Mouse (Mus musculus) E14TG2a.4 (cell line): ENCODE measurements around the gene Zbed4.
"Not testable (repeated sequence)": the region's sequence is repeated elsewhere in the genome, so short reads cannot be mapped to it uniquely, and the experiment has no call there.

Experiments
- H3K27me3 ChIP-seq: 2 replicates; pipeline ENCODE4 v1.6.1; 2014; ENCODE audit warnings: low read length, control low read depth; ENCODE audit not compliant: insufficient read depth
- H3K36me3 ChIP-seq: 2 replicates; pipeline ENCODE4 v1.6.1; 2014; ENCODE audit warnings: low read length, control low read depth; ENCODE audit not compliant: insufficient read depth
- H3K4me1 ChIP-seq: replicated peaks from 2 replicates; pipeline ENCODE4 v1.6.1; 2014; ENCODE audit warnings: low read depth, low read length, control low read depth
- H3K4me3 ChIP-seq: replicated peaks from 2 replicates; pipeline ENCODE4 v1.5.1; 2014; ENCODE audit warnings: mild to moderate bottlenecking, low read length
- H3K9me3 ChIP-seq: 2 replicates; pipeline ENCODE4 v1.6.1; 2014; ENCODE audit warnings: low read length, control low read depth
- CTCF ChIP-seq: conservative IDR thresholded peaks from 2 replicates; pipeline ENCODE4 v1.5.1; 2014; ENCODE audit warnings: low read length
- NANOG ChIP-seq: IDR thresholded peaks from 2 replicates; pipeline ENCODE4 v1.6.1; 2014; ENCODE audit warnings: borderline replicate concordance, low read length, mixed read lengths
- POU5F1 ChIP-seq: IDR thresholded peaks from 2 replicates; pipeline ENCODE4 v1.6.1; 2014; ENCODE audit warnings: low read length, borderline replicate concordance

The Zbed4 gene

GRCm38 (mm10) chr15:88810369-88810768 lies 58.9 kb downstream of the Zbed4 start:
- H3K4me1 ChIP-seq: peaks cover 13% of the 10 kb centered on the region
- peaks cover 77% of the 10 kb centered on the region for H3K36me3 ChIP-seq
- no peaks in the 10 kb centered on the region for H3K27me3 ChIP-seq
- no peak for TF ChIP-seq CTCF
- TF ChIP-seq POU5F1: no peak
- no peak for TF ChIP-seq NANOG
- H3K4me3 ChIP-seq: no peak overlapping the region
- H3K9me3 ChIP-seq: no peaks in the 10 kb centered on the region

DNA sequence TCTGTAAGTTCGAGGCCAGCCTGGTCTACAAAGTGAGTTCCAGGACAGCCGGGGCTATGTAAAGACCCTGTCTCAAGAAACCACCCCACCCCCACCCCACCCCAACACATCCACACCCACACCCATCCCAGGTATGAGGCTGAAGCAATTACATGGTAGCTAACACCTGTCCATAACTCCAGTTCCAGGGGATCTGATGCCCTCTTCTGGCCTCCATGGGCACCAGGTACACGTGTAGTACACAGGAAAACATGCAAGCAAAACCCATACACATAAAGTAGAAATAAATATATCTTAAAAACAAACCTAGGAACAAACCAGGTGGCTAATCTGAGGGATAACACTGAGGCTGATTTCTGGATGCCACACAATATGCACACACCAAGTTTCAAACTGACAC lies 61.8 kb downstream of the Zbed4 start:
- Histone ChIP-seq H3K9me3 (no peaks in the 10 kb centered on the region), H3K36me3 (peaks cover 83% of the 10 kb centered on the region), H3K4me3 (no peak overlapping the region), H3K27me3 (no peaks in the 10 kb centered on the region), H3K4me1 (peaks cover 18% of the 10 kb centered on the region)
- no peak for TF ChIP-seq NANOG

- H3K27me3 ChIP-seq, H3K9me3 ChIP-seq, H3K4me3 ChIP-seq: not testable (repeated sequence)
- H3K36me3 ChIP-seq: peaks cover 81% of the 10 kb centered on the region
- H3K4me1 ChIP-seq: peaks cover 16% of the 10 kb centered on the region
These were observed 62.4 kb downstream of the Zbed4 start for GRCm38 (mm10) chr15:88813873-88814272.

DNA sequence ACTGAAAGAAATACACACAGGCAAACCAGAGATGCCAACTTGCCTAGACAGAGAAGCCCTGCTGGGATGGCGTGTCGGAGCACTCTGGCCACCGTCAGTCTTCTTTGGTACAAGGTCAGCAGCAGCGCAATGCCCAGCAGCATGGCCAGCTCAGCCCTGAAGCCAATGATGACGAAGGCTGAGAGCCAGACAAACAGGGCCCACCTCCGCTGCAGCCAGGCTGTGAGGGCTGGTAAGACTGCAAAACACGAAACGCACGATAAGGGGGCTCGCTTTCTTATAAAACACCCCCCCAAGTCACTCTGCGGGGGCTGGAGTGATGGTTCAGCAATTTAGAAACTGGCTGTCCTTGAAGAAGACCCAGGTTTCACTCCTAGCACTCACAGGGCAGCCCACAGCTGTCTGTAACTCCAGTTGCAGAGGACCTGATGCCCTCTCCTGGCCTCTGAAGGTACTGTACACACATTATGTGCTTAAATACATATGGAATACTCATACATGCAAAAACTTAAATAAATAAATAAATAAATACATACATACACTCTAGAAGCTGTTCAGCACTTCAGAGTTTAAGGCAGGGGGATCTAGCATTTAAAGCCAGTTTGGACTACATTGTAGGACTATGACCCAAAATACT lies 63.1 kb downstream of the Zbed4 start:
- Histone ChIP-seq H3K36me3 (peaks cover 75% of the 10 kb centered on the region), H3K27me3 (no peaks in the 10 kb centered on the region), H3K9me3 (no peaks in the 10 kb centered on the region), H3K4me3 (no peak overlapping the region), H3K4me1 (peaks cover 13% of the 10 kb centered on the region)
- no peak for TF ChIP-seq NANOG
- no peak for TF ChIP-seq POU5F1
- peak; percentile 57 for TF ChIP-seq CTCF

DNA sequence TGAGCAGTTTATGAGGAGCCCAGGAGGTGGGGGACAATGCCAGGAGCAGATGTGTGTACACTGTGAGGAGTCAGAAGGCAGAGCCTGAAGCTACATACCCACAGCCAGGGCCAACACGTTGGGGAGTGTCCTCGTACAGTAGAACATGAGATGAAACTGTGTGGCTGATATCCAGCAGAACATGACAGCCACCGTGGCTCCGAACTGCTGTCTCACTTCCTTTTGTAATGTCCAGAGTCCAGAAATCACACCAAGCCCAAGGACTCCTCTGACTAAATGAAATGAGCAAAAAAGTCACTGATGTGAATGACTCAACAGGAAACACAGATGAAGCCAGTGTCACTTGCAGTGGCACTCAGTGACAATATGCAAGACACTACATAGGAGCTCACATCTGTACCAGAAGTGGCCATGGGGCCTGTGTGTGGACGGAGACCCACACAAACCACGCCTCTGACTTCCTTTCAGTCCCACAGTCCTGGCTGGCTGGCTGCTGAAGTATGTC lies 63.8 kb downstream of the Zbed4 start:
- peaks cover 17% of the 10 kb centered on the region for H3K4me1 ChIP-seq
- TF ChIP-seq POU5F1: no peak
- no peak for TF ChIP-seq NANOG
- no peak for TF ChIP-seq CTCF
- H3K36me3 ChIP-seq: peaks cover 69% of the 10 kb centered on the region
- no peak overlapping the region for H3K4me3 ChIP-seq
- H3K9me3 ChIP-seq: no peaks in the 10 kb centered on the region
- no peaks in the 10 kb centered on the region for H3K27me3 ChIP-seq

- Histone ChIP-seq H3K36me3 (peaks cover 68% of the 10 kb centered on the region), H3K4me1 (peaks cover 40% of the 10 kb centered on the region), H3K9me3 (no peaks in the 10 kb centered on the region), H3K27me3 (no peaks in the 10 kb centered on the region), H3K4me3 (peak within 1 kb of the TSS; percentile 97)
- no peak for TF ChIP-seq CTCF
- 0 out of 2 replicates have a peak, but pooled peaks have one; percentile 24 for TF ChIP-seq NANOG
These were observed 67.8 kb downstream of the Zbed4 start, which contains the start of the genes Alg12 and Creld2 for GRCm38 (mm10) chr15:88819026-88819905. TSS of gene Alg12 (minus strand) at chr15:88819318. TSS of gene Creld2 (plus strand) at chr15:88819646.

- Histone ChIP-seq H3K36me3 (peaks cover 69% of the 10 kb centered on the region), H3K27me3 (no peaks in the 10 kb centered on the region), H3K4me1 (peaks cover 40% of the 10 kb centered on the region), H3K4me3 (peak overlapping the region; percentile 97), H3K9me3 (no peaks in the 10 kb centered on the region)
- TF ChIP-seq NANOG: no peak
- TF ChIP-seq CTCF: no peak
- no peak for TF ChIP-seq POU5F1
These were observed 68.4 kb downstream of the Zbed4 start for GRCm38 (mm10) chr15:88819906-88820303.

GRCm38 (mm10) chr15:88821403-88821802 lies 69.9 kb downstream of the Zbed4 start:
- TF ChIP-seq NANOG (no peak), POU5F1 (no peak), CTCF (no peak)
- H3K27me3 ChIP-seq: no peaks in the 10 kb centered on the region

DNA sequence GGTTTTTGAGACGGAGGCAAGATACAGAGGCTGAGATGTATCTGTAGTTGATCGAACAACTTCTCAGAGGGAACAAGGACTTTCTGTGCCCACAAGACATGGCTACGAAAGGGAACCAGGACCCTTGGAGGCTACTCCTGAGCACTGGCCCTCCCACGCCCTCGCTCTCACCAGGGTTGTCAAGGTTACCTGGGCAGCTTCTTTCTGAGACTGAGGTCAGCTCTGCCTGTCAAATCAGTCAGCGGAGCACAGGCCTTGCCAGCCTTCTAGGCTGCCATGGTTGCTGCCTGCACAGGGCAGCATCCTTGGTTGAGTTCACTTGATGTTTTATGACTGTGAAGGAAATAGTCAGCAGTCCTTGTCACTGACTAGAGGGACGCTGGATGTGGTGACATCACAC lies 71.1 kb downstream of the Zbed4 start:
- H3K4me3 ChIP-seq: no peak overlapping the region
- no peaks in the 10 kb centered on the region for H3K27me3 ChIP-seq
- no peaks in the 10 kb centered on the region for H3K9me3 ChIP-seq
- H3K36me3 ChIP-seq: peaks cover 69% of the 10 kb centered on the region
- peaks cover 41% of the 10 kb centered on the region for H3K4me1 ChIP-seq
- TF ChIP-seq NANOG: no peak
- TF ChIP-seq CTCF: no peak
- TF ChIP-seq POU5F1: no peak

More at GRCm38 (mm10) chr15:88821403-88821802, 69.9 kb downstream of the Zbed4 start:
- no peaks in the 10 kb centered on the region for H3K9me3 ChIP-seq
- peaks cover 69% of the 10 kb centered on the region for H3K36me3 ChIP-seq
- H3K4me3 ChIP-seq: no peak overlapping the region
- peaks cover 40% of the 10 kb centered on the region for H3K4me1 ChIP-seq
